Mouse (Mus musculus) testis, adult 2 months (tissue): ENCODE data around the gene Defb23. TPM values are rescaled to one million over a fixed set of nuclear protein-coding genes. Genes with fewer than 3 reads are reported as not detected.

Experiments
- H3K27ac ChIP-seq: fragments of 200-500 bp; 2 replicates; pipeline ENCODE4 v1.5.1; 2012; ENCODE audit warnings: low read depth, low read length; ENCODE audit not compliant: control insufficient read depth, insufficient read depth
- H3K27me3 ChIP-seq: fragments of 200-500 bp; 2 replicates; pipeline ENCODE4 v1.6.1; 2012; ENCODE audit warnings: mild to moderate bottlenecking, low read length, moderate library complexity; ENCODE audit not compliant: control insufficient read depth, insufficient read depth
- H3K36me3 ChIP-seq: fragments of 200-500 bp; 2 replicates; pipeline ENCODE4 v1.6.1; 2012; ENCODE audit warnings: mild to moderate bottlenecking, low read length; ENCODE audit not compliant: control insufficient read depth, insufficient read depth
- H3K4me1 ChIP-seq: fragments of 200-500 bp; 2 replicates; pipeline ENCODE4 v1.6.1; 2012; ENCODE audit warnings: low read length; ENCODE audit not compliant: control insufficient read depth, insufficient read depth
- H3K4me3 ChIP-seq: fragments of 200-500 bp; 2 replicates; pipeline ENCODE4 v1.5.1; 2012; ENCODE audit warnings: low read depth, mild to moderate bottlenecking, low read length, moderate library complexity, mixed read lengths; ENCODE audit not compliant: control insufficient read depth
- CTCF ChIP-seq: fragments of 200-500 bp; IDR thresholded peaks from 2 replicates; pipeline ENCODE4 v1.5.1; 2012; ENCODE audit warnings: low read depth, mild to moderate bottlenecking, inconsistent platforms, low read length, moderate library complexity; ENCODE audit not compliant: control insufficient read depth, insufficient read depth, insufficient replicate concordance
- POLR2A ChIP-seq: fragments of 200-500 bp; IDR thresholded peaks from 2 replicates; pipeline ENCODE4 v1.6.1; 2012; ENCODE audit warnings: low read depth, mild to moderate bottlenecking, inconsistent platforms, low read length, moderate library complexity; ENCODE audit not compliant: control insufficient read depth
- polyA plus RNA-seq: library from polyadenylated mRNA; depleted of rRNA; stranded (reverse); fragments of >200 nt; gene quantifications from 2 replicates; pipeline ENCODE4 v1.2.3, GENCODE M21; 2012

Gene Defb23
- polyA plus RNA-seq, 1 experiment = not detected

GRCm38 (mm10) chr2:152452101-152452781 is 12.2 kb downstream of the Defb23 start:
- no peaks in the 10 kb centered on the region for H3K36me3 ChIP-seq
- H3K4me1 ChIP-seq = no peaks in the 10 kb centered on the region
- no peak overlapping the region for H3K27ac ChIP-seq
- no peak overlapping the region for H3K4me3 ChIP-seq
- TF ChIP-seq CTCF (no peak), POLR2A (no peak)
- H3K27me3 ChIP-seq = no peaks in the 10 kb centered on the region

DNA sequence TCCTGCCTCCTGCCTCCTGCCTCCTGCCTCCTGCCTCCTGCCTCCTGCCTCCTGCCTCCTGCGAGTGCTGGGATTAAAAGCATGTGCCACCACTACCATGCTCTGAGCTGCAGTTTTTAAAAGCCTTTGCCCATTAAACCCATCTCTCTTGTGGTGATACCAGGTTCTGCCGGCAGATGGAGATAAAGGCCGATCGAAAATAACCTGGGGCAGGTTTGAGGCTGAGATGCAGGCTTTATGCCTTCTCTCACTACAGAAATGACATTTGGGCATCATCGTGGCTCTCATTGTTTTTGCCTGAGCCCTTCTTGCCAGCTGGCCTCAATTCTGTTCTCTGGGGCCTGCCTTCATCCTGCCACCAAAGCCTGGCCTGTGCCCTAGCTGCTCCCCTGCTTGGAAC is 14.2 kb downstream of the Defb23 start:
- H3K27me3 ChIP-seq = no peaks in the 10 kb centered on the region
- no peaks in the 10 kb centered on the region for H3K36me3 ChIP-seq
- H3K4me1 ChIP-seq = no peaks in the 10 kb centered on the region
- TF ChIP-seq POLR2A = no peak
- TF ChIP-seq CTCF = no peak
- no peak overlapping the region for H3K4me3 ChIP-seq
- no peak overlapping the region for H3K27ac ChIP-seq

DNA sequence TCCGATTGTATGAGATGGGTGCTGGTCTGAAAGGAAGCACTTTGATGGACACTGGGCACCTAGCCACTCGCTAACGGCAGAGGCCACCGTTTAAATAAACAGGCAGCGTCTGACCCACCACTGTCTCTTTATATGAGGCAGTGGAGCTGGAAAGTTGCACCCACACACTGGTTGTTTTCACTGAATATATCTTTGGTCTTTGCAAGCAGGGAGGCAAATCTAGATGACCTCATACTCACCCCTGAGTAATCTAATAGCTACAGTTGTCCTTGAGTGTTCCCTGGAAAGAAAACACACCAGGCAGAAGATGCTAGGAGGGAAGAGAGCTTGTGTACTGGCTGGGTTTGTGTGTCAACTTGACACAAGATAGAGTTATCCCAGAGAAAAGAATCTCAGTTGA is 17.0 kb downstream of the Defb23 start:
- Histone ChIP-seq H3K4me1 (no peaks in the 10 kb centered on the region), H3K27ac (no peak overlapping the region), H3K4me3 (no peak overlapping the region), H3K27me3 (no peaks in the 10 kb centered on the region), H3K36me3 (no peaks in the 10 kb centered on the region)
- TF ChIP-seq CTCF (no peak), POLR2A (no peak)

GRCm38 (mm10) chr2:152446642-152447041 is 17.8 kb downstream of the Defb23 start:
- no peaks in the 10 kb centered on the region for H3K36me3 ChIP-seq
- H3K4me3 ChIP-seq = no peak overlapping the region
- H3K4me1 ChIP-seq = no peaks in the 10 kb centered on the region
- H3K27me3 ChIP-seq = no peaks in the 10 kb centered on the region
- TF ChIP-seq CTCF (no peak), POLR2A (no peak)
- H3K27ac ChIP-seq = no peak overlapping the region

DNA sequence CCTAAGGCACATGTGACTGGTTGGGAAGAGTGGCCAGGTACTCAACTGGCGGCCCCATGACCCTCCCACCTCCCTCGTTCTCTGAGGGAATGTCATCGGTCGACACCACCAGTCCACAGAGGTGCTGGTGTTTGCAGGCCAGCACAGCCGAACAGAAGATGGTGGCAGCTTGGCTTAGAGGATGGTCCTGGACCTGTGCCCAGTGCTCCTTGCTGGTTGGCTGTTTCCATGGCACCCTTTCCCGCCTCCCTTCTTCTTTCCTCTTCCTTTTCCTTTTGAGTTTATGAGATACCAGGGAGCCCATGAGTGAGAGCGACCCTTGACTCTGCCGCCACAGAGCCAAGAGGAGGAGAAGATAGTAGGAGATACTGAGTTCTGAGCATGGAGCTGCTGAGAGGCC is 21.1 kb downstream of the Defb23 start:
- TF ChIP-seq CTCF = no peak
- TF ChIP-seq POLR2A = no peak
- Histone ChIP-seq H3K27me3 (no peaks in the 10 kb centered on the region), H3K27ac (no peak overlapping the region), H3K36me3 (no peaks in the 10 kb centered on the region), H3K4me3 (no peak overlapping the region), H3K4me1 (no peaks in the 10 kb centered on the region)

DNA sequence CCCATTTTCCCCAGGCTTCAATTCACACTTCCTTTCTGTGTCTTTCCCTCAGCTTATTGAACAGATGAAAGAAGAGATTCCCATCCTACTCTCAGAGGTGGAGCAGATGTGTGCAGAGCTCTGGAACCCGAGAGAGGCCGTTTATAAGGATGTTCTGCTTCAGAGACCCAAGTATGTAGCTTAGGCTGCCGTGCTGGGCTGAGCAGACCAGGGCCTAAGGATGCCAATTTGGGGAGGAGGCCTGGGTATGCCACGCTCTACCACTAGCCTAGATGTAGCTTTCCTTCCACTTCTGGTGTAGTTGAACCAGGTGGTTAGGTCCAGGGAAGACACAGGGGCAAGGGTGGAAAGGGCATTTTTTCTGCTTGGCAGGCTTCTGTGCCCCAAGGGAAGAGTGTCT is 22.1 kb downstream of the Defb23 start:
- H3K27ac ChIP-seq = no peak overlapping the region
- H3K4me1 ChIP-seq = no peaks in the 10 kb centered on the region
- TF ChIP-seq POLR2A (no peak), CTCF (no peak)
- H3K27me3 ChIP-seq = no peaks in the 10 kb centered on the region
- no peaks in the 10 kb centered on the region; the same call in 1 of the 2 replicates for H3K36me3 ChIP-seq
- no peak overlapping the region for H3K4me3 ChIP-seq

DNA sequence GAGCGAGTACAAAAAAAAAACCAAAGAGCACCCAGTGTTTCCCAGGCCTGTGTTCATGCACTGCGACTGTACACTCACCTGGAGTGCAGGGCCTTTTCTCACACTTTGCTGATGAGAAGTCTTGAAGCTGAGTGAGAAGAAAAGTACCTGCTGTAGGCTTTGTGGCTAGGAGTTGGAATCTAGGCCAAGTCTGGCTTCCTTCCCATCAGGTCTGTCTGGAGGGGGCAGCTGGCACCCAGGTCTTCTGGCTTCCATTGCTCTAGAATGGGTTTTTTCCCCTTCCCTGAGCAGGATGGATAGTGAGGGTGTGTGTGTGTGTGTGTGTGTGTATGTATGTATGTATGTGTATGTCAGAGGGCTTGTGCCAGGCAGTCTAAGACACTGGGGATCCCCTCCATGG is 24.6 kb downstream of the Defb23 start:
- Histone ChIP-seq H3K4me1 (no peaks in the 10 kb centered on the region), H3K4me3 (no peak overlapping the region), H3K36me3 (no peaks in the 10 kb centered on the region; the same call in 1 of the 2 replicates), H3K27ac (no peak overlapping the region), H3K27me3 (no peaks in the 10 kb centered on the region)
- TF ChIP-seq CTCF = no peak
- no peak for TF ChIP-seq POLR2A

GRCm38 (mm10) chr2:152438963-152439362 is 25.5 kb downstream of the Defb23 start:
- Histone ChIP-seq H3K4me3 (no peak overlapping the region), H3K27me3 (no peaks in the 10 kb centered on the region), H3K4me1 (no peaks in the 10 kb centered on the region), H3K36me3 (no peaks in the 10 kb centered on the region; the same call in 1 of the 2 replicates), H3K27ac (no peak overlapping the region)
- TF ChIP-seq CTCF = no peak
- TF ChIP-seq POLR2A = no peak
